Mouse (Mus musculus) CH12.LX (cell line): ENCODE measurements around the gene Angptl8. TPM values are rescaled to one million over a fixed set of nuclear protein-coding genes. Genes with fewer than 3 reads are reported as not detected.
A peak's percentile ranks its signal among the peaks of the same experiment; 100 is the strongest.

ENCODE experiments used
- DNase-seq: peaks from one replicate; pipeline ENCODE4 v3.0.0-alpha.2; 2013; ENCODE audit errors: extremely low read depth
- H3K27ac ChIP-seq: 2 replicates; pipeline ENCODE4 v1.5.1; 2012; ENCODE audit warnings: low read depth, mild to moderate bottlenecking, control low read depth, moderate library complexity; ENCODE audit not compliant: insufficient read depth
- H3K27me3 ChIP-seq: replicated peaks from 2 replicates; pipeline ENCODE3; 2012; ENCODE audit warnings: inconsistent platforms
- H3K36me3 ChIP-seq, 2 experiments: replicated peaks in 1 of 2; 2 replicates each; pipeline versions ENCODE3 to v1.6.1; 2012; ENCODE audit warnings: inconsistent platforms in 1 of 2, low read length in 1 of 2, mild to moderate bottlenecking in 1 of 2, mixed read lengths in 1 of 2, moderate library complexity in 1 of 2; ENCODE audit not compliant: control insufficient read depth in 1 of 2, insufficient read depth in 1 of 2
- H3K4me1 ChIP-seq, 2 experiments: 2 replicates each; pipeline ENCODE4 v1.6.1; 2012; ENCODE audit warnings: inconsistent platforms in 1 of 2, moderate library complexity in 1 of 2; ENCODE audit not compliant: insufficient read depth in 2 of 2, control insufficient read depth in 1 of 2
- H3K4me2 ChIP-seq: 2 replicates; pipeline ENCODE4 v1.6.1; 2012; ENCODE audit warnings: low read depth, mild to moderate bottlenecking, control low read depth; ENCODE audit not compliant: poor library complexity, insufficient read depth, severe bottlenecking
- H3K4me3 ChIP-seq, 3 experiments: fragments of 150-350 bp in 1 of 3; sonication (generic) in 1 of 3; replicated peaks in 1 of 3; 2 replicates each; pipeline versions ENCODE3 to v1.5.1; 2011 to 2012; ENCODE audit warnings: low read depth in 2 of 3, low read length in 2 of 3, mild to moderate bottlenecking in 2 of 3, moderate library complexity in 2 of 3, control low read depth in 1 of 3, improper control_type of control experiment in 1 of 3, inconsistent platforms in 1 of 3, mixed read lengths in 1 of 3; ENCODE audit not compliant: poor library complexity in 1 of 3
- H3K79me2 ChIP-seq: replicated peaks from 2 replicates; pipeline ENCODE4 v1.6.1; 2012; ENCODE audit warnings: mild to moderate bottlenecking, moderate library complexity; ENCODE audit not compliant: control insufficient read depth, poor library complexity, insufficient read depth, severe bottlenecking; ENCODE audit errors: extremely low read depth
- H3K9ac ChIP-seq: 2 replicates; pipeline ENCODE4 v1.6.1; 2012; ENCODE audit warnings: low read depth, mild to moderate bottlenecking, control low read depth, moderate library complexity; ENCODE audit not compliant: insufficient read depth
- H3K9me3 ChIP-seq: replicated peaks from 2 replicates; pipeline ENCODE3; 2012; ENCODE audit warnings: low read length, inconsistent platforms, mixed read lengths
- CTCF ChIP-seq, 2 experiments: IDR thresholded peaks in 1 of 2; conservative IDR thresholded peaks in 1 of 2; 2 replicates each; pipeline ENCODE4 v1.5.1; 2011 to 2012; ENCODE audit warnings: low read depth in 2 of 2, low read length in 2 of 2, improper control_type of control experiment in 1 of 2, inconsistent platforms in 1 of 2, mild to moderate bottlenecking in 1 of 2, moderate library complexity in 1 of 2
- ETS1 ChIP-seq: conservative IDR thresholded peaks from 2 replicates; pipeline ENCODE4 v1.6.1; 2012; ENCODE audit warnings: low read depth, mild to moderate bottlenecking, inconsistent platforms, low read length, improper control_type of control experiment, moderate library complexity
- IRF4 ChIP-seq: IDR thresholded peaks from 2 replicates; pipeline ENCODE4 v1.6.1; 2014; ENCODE audit warnings: low read depth, mild to moderate bottlenecking, inconsistent platforms, low read length, improper control_type of control experiment
- JUN ChIP-seq: IDR thresholded peaks from 2 replicates; pipeline ENCODE4 v1.6.1; 2011; ENCODE audit warnings: low read depth, mild to moderate bottlenecking, low read length, improper control_type of control experiment, moderate library complexity; ENCODE audit not compliant: insufficient read depth
- JUND ChIP-seq: conservative IDR thresholded peaks from 2 replicates; pipeline ENCODE4 v1.6.1; 2011; ENCODE audit warnings: low read depth, low read length, improper control_type of control experiment
- MAX ChIP-seq: IDR thresholded peaks from 2 replicates; pipeline ENCODE4 v1.6.1; 2011; ENCODE audit warnings: low read length, improper control_type of control experiment
- MEF2A ChIP-seq: IDR thresholded peaks from 2 replicates; pipeline ENCODE4 v1.6.1; 2014; ENCODE audit warnings: low read depth, mild to moderate bottlenecking, inconsistent platforms, low read length, improper control_type of control experiment, borderline replicate concordance
- NRF1 ChIP-seq: IDR thresholded peaks from 2 replicates; pipeline ENCODE4 v1.6.1; 2014; ENCODE audit warnings: low read depth, mild to moderate bottlenecking, inconsistent platforms, low read length, improper control_type of control experiment, moderate library complexity
- RAD21 ChIP-seq: IDR thresholded peaks from 2 replicates; pipeline ENCODE4 v1.6.1; 2011; ENCODE audit warnings: low read depth, mild to moderate bottlenecking, low read length, improper control_type of control experiment, moderate library complexity
- SMC3 ChIP-seq: IDR thresholded peaks from 2 replicates; pipeline ENCODE4 v1.6.1; 2011; ENCODE audit warnings: low read depth, low read length, improper control_type of control experiment
- TBP ChIP-seq: conservative IDR thresholded peaks from 2 replicates; pipeline ENCODE4 v1.6.1; 2011; ENCODE audit warnings: low read depth, low read length, improper control_type of control experiment
- TCF12 ChIP-seq: IDR thresholded peaks from 2 replicates; pipeline ENCODE4 v1.6.1; 2014; ENCODE audit warnings: low read depth, mild to moderate bottlenecking, inconsistent platforms, low read length, improper control_type of control experiment
- USF2 ChIP-seq: conservative IDR thresholded peaks from 2 replicates; pipeline ENCODE4 v1.6.1; 2011; ENCODE audit warnings: low read depth, low read length, improper control_type of control experiment
- ZNF384 ChIP-seq: IDR thresholded peaks from 2 replicates; pipeline ENCODE4 v1.6.1; 2012; ENCODE audit warnings: low read depth, low read length, improper control_type of control experiment, inconsistent platforms
- dilution Hi-C: fragments of 300-500 bp; cut with MboI; formaldehyde crosslinking; loops from 2 replicates; pipeline ENCODE4 v1.14.3; 2020; ENCODE audit warnings: low sequenced_read_pairs; ENCODE audit not compliant: extremely low pct_unique_long_range_greater_than_20kb, extremely low pct_ligation_motif_present
- in situ Hi-C: fragments of 300-500 bp; cut with MboI; formaldehyde crosslinking; loops from 3 replicates; pipeline ENCODE4 v1.14.3; 2019; ENCODE audit warnings: low sequenced_read_pairs, low pct_ligation_motif_present, low pct_unique_long_range_greater_than_20kb, mixed read lengths
- polyA plus RNA-seq: library from polyadenylated mRNA; unstranded; fragments of >175 nt; gene quantifications from 2 replicates; pipeline ENCODE4 v1.2.1, GENCODE M21; 2012; ENCODE audit warnings: low read depth; ENCODE audit not compliant: insufficient read length
- total RNA-seq, 2 experiments: library from RNA; depleted of rRNA; stranded (reverse); fragments of 300-350 nt in 1 of 2; fragments of >200 nt in 1 of 2; gene quantifications; 2 replicates each; pipeline ENCODE4 v1.2.3; 2012 to 2014

The Angptl8 gene
- total and polyA plus RNA-seq, 3 experiments: not detected

DNA sequence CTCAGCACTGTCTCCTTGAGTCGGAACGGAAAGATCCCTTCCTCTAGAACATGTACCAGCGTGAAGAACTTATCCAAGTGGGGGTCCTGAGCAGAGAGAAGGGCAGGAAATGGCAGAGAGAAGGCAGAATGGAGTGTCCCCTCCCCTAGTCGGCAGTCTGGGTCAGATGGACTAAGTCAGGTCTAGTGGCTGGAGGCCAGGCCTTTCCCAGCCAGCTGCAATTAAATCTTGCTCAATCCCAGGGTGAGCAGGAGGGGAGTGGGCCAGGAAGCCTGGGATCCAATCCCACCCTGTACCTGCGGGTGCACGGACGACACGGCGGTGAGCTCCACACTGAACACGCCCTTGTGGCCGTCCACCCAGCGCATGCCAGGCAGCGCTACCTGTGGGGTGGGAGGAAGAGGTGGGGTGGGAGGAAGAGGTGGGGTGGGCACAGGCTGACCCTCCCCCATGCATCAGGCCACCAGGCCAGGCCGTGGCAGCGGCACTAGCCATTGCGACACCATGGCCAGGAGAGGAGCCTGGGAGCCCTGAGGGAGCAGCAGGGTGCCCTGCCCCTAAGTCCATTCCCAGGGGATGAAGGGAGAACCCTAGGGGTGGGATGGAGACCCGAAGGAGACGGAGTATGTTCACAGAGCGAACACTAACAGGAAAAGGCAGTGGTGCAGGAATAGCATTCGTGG lies 3.6 kb upstream of the Angptl8 start:
- peaks cover 8 to 21% of the 10 kb centered on the region in 2 experiments for H3K36me3 ChIP-seq

GRCm38 (mm10) chr9:21837690-21838089 lies 2.4 kb downstream of the Angptl8 start:
- H3K27me3 ChIP-seq: no peaks in the 10 kb centered on the region
- H3K36me3 ChIP-seq: peaks cover 0 to 34% of the 10 kb centered on the region in 2 experiments
- H3K4me2 ChIP-seq: no peak overlapping the region
- H3K9me3 ChIP-seq: no peaks in the 10 kb centered on the region
- no peak overlapping the region for H3K4me3 ChIP-seq
- in situ Hi-C loops: no loop called here
- no peak for DNase-seq
- TF ChIP-seq ETS1: no peak
- no peak for TF ChIP-seq ZNF384
- TF ChIP-seq, all 38 proteins: peak for 0
- Histone ChIP-seq H3K27ac (no peak overlapping the region), H3K4me1 (no peaks in the 10 kb centered on the region), H3K9ac (no peak overlapping the region), H3K79me2 (no peaks in the 10 kb centered on the region)
- dilution Hi-C loops: no loop called here

More for the DNA sequence above, 3.6 kb upstream of the Angptl8 start:
- no peaks in the 10 kb centered on the region for H3K4me1 ChIP-seq
- no peak overlapping the region for H3K4me2 ChIP-seq
- no peaks in the 10 kb centered on the region for H3K79me2 ChIP-seq
- no peak overlapping the region for H3K27ac ChIP-seq
- DNase-seq: no peak
- no peaks in the 10 kb centered on the region for H3K9me3 ChIP-seq
- TF ChIP-seq NRF1 (no peak), JUND (no peak), IRF4 (no peak), JUN (no peak)
- TF ChIP-seq, all 38 proteins: peak for 0
- in situ Hi-C loops: no loop called here
- dilution Hi-C loops: no loop called here
- Histone ChIP-seq H3K4me3 (no peak overlapping the region), H3K9ac (no peak overlapping the region), H3K27me3 (no peaks in the 10 kb centered on the region)

DNA sequence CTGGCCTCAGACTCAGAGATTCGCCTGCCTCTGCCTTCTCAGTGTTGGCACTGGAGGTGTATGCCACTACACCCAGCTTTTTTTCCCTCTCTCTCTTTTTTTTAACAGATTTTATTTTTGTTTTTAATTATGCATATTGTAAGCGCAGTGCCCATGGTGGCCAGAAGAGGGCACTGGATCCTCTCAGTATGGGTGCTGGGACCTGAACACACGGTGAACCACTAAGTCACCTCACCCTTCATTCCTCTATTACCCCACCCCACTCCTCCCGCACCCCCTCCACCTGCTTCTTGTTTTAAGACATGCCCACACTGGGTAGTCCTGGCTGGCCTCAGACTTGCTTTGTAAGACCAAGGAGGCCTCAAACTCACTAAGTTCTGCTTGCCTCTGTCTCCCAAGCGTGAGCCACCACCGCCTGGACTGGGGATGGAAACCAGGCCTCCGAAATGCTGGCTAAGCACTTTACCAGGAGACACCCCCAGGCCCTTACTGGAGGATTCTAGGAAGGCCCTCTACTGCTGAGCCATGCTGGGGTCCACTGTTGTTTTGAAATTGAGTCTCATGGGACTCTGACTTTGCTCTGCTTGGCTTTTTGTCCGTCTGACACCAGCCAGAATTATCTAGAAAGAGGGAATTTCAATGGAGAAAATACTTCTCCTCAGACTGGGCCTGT lies 4.9 kb downstream of the Angptl8 start:
- dilution Hi-C loops (no loop called here), in situ Hi-C loops (no loop called here)
- no peak overlapping the region for H3K27ac ChIP-seq
- H3K79me2 ChIP-seq: no peaks in the 10 kb centered on the region
- no peak overlapping the region for H3K4me3 ChIP-seq
- H3K9ac ChIP-seq: no peak overlapping the region
- no peaks in the 10 kb centered on the region for H3K27me3 ChIP-seq
- TF ChIP-seq USF2 (no peak), TBP (no peak), ZNF384 (0 out of 2 replicates have a peak, but pooled peaks have one; percentile 34), SMC3 (peak; percentile 83), TCF12 (no peak), MAX (no peak), MEF2A (no peak), CTCF (conservative IDR thresholded peaks at IDR 0.05 in 1 of 2, IDR thresholded peaks at IDR 0.05 in 1 of 2; ENCODE audit: low read depth in 2 of 2, low read length in 2 of 2) (peak; percentile 26 to 84; a peak in 3 of 4 replicates), IRF4 (no peak), JUN (no peak), RAD21 (peak; percentile 73)
- H3K9me3 ChIP-seq: no peaks in the 10 kb centered on the region
- peaks cover 0 to 47% of the 10 kb centered on the region in 2 experiments for H3K36me3 ChIP-seq
- DNase-seq: peak; percentile 45
- no peaks in the 10 kb centered on the region for H3K4me1 ChIP-seq
- no peak overlapping the region for H3K4me2 ChIP-seq
